Mouse (Mus musculus): Measurements from ENCODE around the gene Masp1.

GRCm38 (mm10) chr16:23557195-23557594 is 36.6 kb upstream of the Masp1 start:
- no peak for TF ChIP-seq CTCF (IDR thresholded peaks at IDR 0.05; ENCODE audit: extremely low read depth, insufficient read depth, insufficient read length, insufficient replicate concordance)
- no peak for TF ChIP-seq POLR2A (IDR thresholded peaks at IDR 0.05; ENCODE audit: low read depth, low read length)

Data from spleen, adult 2 months (tissue).